Mouse (Mus musculus) small intestine, adult 2 months (tissue): ENCODE data around the gene Hook2.

Experiments used
- CTCF ChIP-seq: fragments of 200-500 bp; IDR thresholded peaks from 2 replicates; pipeline ENCODE4 v1.5.1; 2012; ENCODE audit warnings: low read depth, mild to moderate bottlenecking, control low read depth, inconsistent platforms, low read length, moderate library complexity, mixed read lengths; ENCODE audit not compliant: insufficient replicate concordance, insufficient read length; ENCODE audit errors: extremely low read depth
- POLR2A ChIP-seq: fragments of 200-500 bp; IDR thresholded peaks from 2 replicates; pipeline ENCODE4 v1.6.1; 2012; ENCODE audit warnings: low read depth, mild to moderate bottlenecking, control low read depth, inconsistent platforms, low read length, moderate library complexity

DNA sequence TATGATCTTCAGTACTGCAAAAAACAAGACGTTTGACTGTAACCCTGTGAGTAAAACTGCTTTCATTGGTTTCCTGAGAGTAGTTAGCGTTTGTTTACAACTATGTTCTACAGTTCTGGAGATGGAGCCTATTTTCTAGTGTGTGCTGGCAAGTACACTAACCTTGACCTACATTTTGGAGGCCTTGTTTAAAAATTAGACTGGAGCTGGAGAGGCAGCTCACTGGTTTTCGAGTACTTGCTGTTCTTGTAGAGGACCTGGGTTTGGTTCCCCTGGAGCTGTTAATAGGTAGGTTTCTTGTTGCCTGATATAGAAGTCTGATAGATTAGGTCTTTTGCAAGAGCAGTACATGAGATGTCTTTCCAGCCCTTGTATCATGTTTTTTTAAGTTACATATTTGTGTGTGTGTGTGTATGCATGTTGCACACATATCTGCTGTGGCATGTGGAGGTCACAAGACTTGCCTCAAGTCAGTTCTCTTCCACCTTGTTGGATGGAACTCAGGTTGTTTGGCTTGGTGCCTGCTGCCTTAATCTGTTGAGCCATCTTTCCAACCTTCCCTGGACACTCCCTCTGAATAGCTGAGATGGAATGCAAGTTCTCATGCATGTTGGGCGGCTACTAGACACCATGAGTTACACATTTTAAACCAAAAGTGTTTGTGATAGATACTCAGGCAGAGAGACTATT lies 42.4 kb downstream of the Hook2 start:
- TF ChIP-seq POLR2A (no peak), CTCF (no peak)
